22 mouse cellular contexts compared by ENCODE assay signal in the genomic region with DNA sequence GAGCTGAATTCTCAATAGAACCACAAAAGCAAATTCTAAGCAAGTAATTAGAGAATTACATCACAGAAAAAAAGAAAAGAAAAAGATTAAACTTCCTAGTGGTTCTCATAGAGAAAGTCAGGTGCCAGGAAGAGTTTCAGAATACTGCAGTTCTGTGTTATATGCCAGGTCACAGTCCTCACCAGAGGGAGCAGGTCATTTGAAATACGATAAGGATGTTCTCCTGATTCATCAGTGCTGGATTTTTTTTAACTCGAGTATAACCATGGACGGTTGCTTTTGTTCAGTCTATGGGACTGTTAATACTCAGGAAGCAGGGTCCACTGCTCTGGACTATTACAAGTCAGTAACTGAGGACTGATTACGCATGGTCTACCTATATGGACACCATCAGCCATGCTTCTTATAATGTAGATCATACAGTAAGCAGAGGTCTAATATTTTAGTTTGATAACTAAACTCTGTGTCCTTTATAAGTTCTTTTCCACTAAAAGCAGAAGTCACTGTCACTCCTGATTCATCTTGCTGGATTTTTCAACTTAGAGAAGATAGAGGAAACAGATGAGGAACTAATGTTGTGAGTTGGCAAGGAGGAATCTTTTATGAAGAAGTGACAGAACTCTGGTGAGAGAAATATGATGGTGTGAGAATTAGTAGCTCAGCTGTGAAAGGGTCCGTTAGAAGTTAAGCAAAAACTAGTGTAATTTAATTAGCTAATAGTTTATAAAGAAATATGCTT. TPM values are rescaled to one million over a fixed set of nuclear protein-coding genes. Genes with fewer than 3 reads are reported as not detected.
DNase-seq lines count a peak whose midpoint lies in the region; ATAC-seq and TF ChIP-seq lines count a peak whose summit lies in the region.
"Had no signal": no experiment of that assay in that cellular context is flagged by ENCODE, and none has a peak within 500 bp of the region (broad histone marks: within the 10 kb centered on the region; RNA-seq: fewer than 3 reads in every experiment).

No protein-coding gene starts in this region.

- no peak overlapping the region for H3K9ac ChIP-seq in kidney, embryonic 16.5 days (replicated peaks; ENCODE audit: low read length)
- H3K9ac ChIP-seq in hindbrain, embryonic 11.5 days (ENCODE audit: low read depth, low read length), result no peak overlapping the region
- H3K9ac ChIP-seq: embryonic facial prominence, embryonic 13.5 days; forebrain, embryonic 12.5 days; hindbrain, embryonic 13.5 days had no signal

- H3K4me1 ChIP-seq in kidney, embryonic 16.5 days (ENCODE audit: insufficient read depth, low read length), result no peaks in the 10 kb centered on the region
- H3K4me1 ChIP-seq in kidney, adult 2 months (ENCODE audit: control insufficient read depth, insufficient read depth, low read length), result peaks cover 7% of the 10 kb centered on the region; the same call in 1 of the 2 replicates
- H3K4me1 ChIP-seq in brown adipose tissue, adult 24 weeks (ENCODE audit: control insufficient read depth, insufficient read depth, insufficient read length, low read length), result no peaks in the 10 kb centered on the region
- no peaks in the 10 kb centered on the region for H3K4me1 ChIP-seq in hindbrain, embryonic 11.5 days (replicated peaks; ENCODE audit: control insufficient read depth, insufficient read depth, low read length)
- H3K4me1 ChIP-seq: embryonic facial prominence, embryonic 13.5 days; forebrain, embryonic 12.5 days; hindbrain, embryonic 13.5 days had no signal

- no peaks in the 10 kb centered on the region for H3K9me3 ChIP-seq in kidney, embryonic 16.5 days (ENCODE audit: low read length)
- no peaks in the 10 kb centered on the region for H3K9me3 ChIP-seq in hindbrain, embryonic 11.5 days (ENCODE audit: control insufficient read depth, low read length)
- H3K9me3 ChIP-seq: embryonic facial prominence, embryonic 13.5 days; forebrain, embryonic 12.5 days; hindbrain, embryonic 13.5 days had no signal

- peak; percentile 54; the same call in 1 of the 2 replicates for ATAC-seq in kidney, embryonic 16.5 days (ENCODE audit: low FRiP score, low TSS enrichment)
- ATAC-seq in megakaryocyte, adult 5-6 weeks (ENCODE audit: poor library complexity, severe bottlenecking), result peak; percentile 62
- ATAC-seq in hindbrain, embryonic 11.5 days (ENCODE audit: low FRiP score), result no peak
- ATAC-seq: forebrain, embryonic 16.5 days; hindbrain, postnatal 0 days had no signal

- no peak for TF ChIP-seq CTCF in kidney, adult 2 months (conservative IDR thresholded peaks at IDR 0.05; ENCODE audit: insufficient read depth, insufficient read length, low read depth, low read length)

- peaks cover 20% of the 10 kb centered on the region for H3K36me3 ChIP-seq in kidney, embryonic 16.5 days (ENCODE audit: insufficient read depth, low read length)
- peaks cover 15% of the 10 kb centered on the region; the same call in 1 of the 2 replicates for H3K36me3 ChIP-seq in kidney, adult 2 months (ENCODE audit: control insufficient read depth, insufficient read depth, low read length)
- no peaks in the 10 kb centered on the region for H3K36me3 ChIP-seq in hindbrain, embryonic 11.5 days (ENCODE audit: control insufficient read depth, insufficient read depth, low read length)

- no peaks in the 10 kb centered on the region for H3K27me3 ChIP-seq in kidney, embryonic 16.5 days (ENCODE audit: insufficient read depth, low read length)
- no peaks in the 10 kb centered on the region for H3K27me3 ChIP-seq in kidney, adult 2 months (replicated peaks; ENCODE audit: control insufficient read depth, insufficient read depth, low read length)
- no peaks in the 10 kb centered on the region for H3K27me3 ChIP-seq in hindbrain, embryonic 11.5 days (ENCODE audit: control insufficient read depth, insufficient read depth, low read length)
- H3K27me3 ChIP-seq: CH12.LX; embryonic facial prominence, embryonic 13.5 days; forebrain, embryonic 12.5 days; hindbrain, embryonic 13.5 days had no signal

- H3K27ac ChIP-seq in kidney, embryonic 16.5 days (ENCODE audit: low read length), result peak overlapping the region; percentile 76
- H3K27ac ChIP-seq in kidney, adult 2 months (ENCODE audit: insufficient read depth, low read depth, low read length), result no peak overlapping the region
- peak overlapping the region; percentile 13; the same call in 1 of the 2 replicates for H3K27ac ChIP-seq in brown adipose tissue, adult 24 weeks (replicated peaks; ENCODE audit: low read depth, low read length)
- no peak overlapping the region for H3K27ac ChIP-seq in hindbrain, embryonic 11.5 days (ENCODE audit: low read depth, low read length)
- H3K27ac ChIP-seq: embryonic facial prominence, embryonic 13.5 days; forebrain, embryonic 12.5 days; hindbrain, embryonic 13.5 days; hindbrain, postnatal 0 days had no signal

- WGBS in kidney, embryonic 16.5 days, result 65% methylated on average over 5 of the region's 5 CpGs
- 44% methylated on average over 5 of the region's 5 CpGs for WGBS in kidney, adult 2 months
- WGBS in hindbrain, embryonic 11.5 days, result 94% methylated on average over 5 of the region's 5 CpGs

- no peak overlapping the region for H3K4me2 ChIP-seq in kidney, embryonic 16.5 days (replicated peaks; ENCODE audit: low read depth, low read length)
- H3K4me2 ChIP-seq in hindbrain, embryonic 11.5 days (replicated peaks; ENCODE audit: low read depth, low read length), result no peak overlapping the region
- H3K4me2 ChIP-seq: embryonic facial prominence, embryonic 13.5 days; forebrain, embryonic 12.5 days; hindbrain, embryonic 13.5 days had no signal

- H3K4me3 ChIP-seq in kidney, embryonic 16.5 days (ENCODE audit: low read length), result no peak overlapping the region
- no peak overlapping the region for H3K4me3 ChIP-seq in kidney, adult 2 months (ENCODE audit: insufficient read depth, low read depth, low read length)
- no peak overlapping the region for H3K4me3 ChIP-seq in brown adipose tissue, adult 24 weeks (ENCODE audit: insufficient read depth, low read depth, low read length)
- H3K4me3 ChIP-seq in hindbrain, embryonic 11.5 days (ENCODE audit: low read depth, low read length), result no peak overlapping the region
- H3K4me3 ChIP-seq: embryonic facial prominence, embryonic 13.5 days; forebrain, embryonic 12.5 days; hindbrain, embryonic 13.5 days had no signal

- TF ChIP-seq POLR2A in kidney, adult 2 months (IDR thresholded peaks at IDR 0.05; ENCODE audit: low read depth, low read length), result no peak

- DNase-seq in kidney, adult 2 months, result no peak
- peak; percentile 53 for DNase-seq in MEL-GATA-1-ER (ENCODE audit: extremely low read depth, low read depth)
- DNase-seq in thymus, postnatal 4 days, result no peak
- DNase-seq in hindbrain, embryonic 11.5 days (ENCODE audit: low spot score), result no peak
- DNase-seq in ovary, postnatal 10 days (ENCODE audit: low spot score), result no peak
- DNase-seq: adrenal gland, postnatal 14 days; cerebellum, adult 11 months; cerebellum, adult 8-10 months; cerebellum, postnatal 14 days; gastrocnemius, postnatal 25 days; heart, adult 11 months; heart, postnatal 10 days; heart, postnatal 4 days had no signal

RNA-seq across cellular contexts. Expression of gene Tnfrsf11a, which starts 33.5 kb away (rescaled TPM):
- 1.3 and 1.4 TPM in 2 replicates for polyA plus RNA-seq in kidney, embryonic 16.5 days (2015; fragmentation: Nextera tagmentation; extraction: Ambion mirVana)
- 2.6 and 3.0 TPM in 2 replicates for polyA plus RNA-seq in kidney, adult 2 months (2012; rRNA removed)
- polyA plus RNA-seq in brown adipose tissue, adult 24 weeks (2012; ENCODE audit: insufficient read depth, insufficient read length, missing spikeins), result 0.67 and 1.1 TPM in 2 replicates
- 4.5 and 4.9 TPM in 2 replicates for total RNA-seq in megakaryocyte, adult 5-6 weeks (2015)
- 5.9 and 8.3 TPM in 2 replicates for total RNA-seq in megakaryocyte, adult 5-6 weeks (2017)
- 0.27 and 0.48 TPM in 2 replicates for polyA plus RNA-seq in hindbrain, embryonic 11.5 days (2014; fragmentation: Nextera tagmentation; extraction: Ambion mirVana)

Comparison
In these comparisons a context has a peak if more than half of its experiments do, and no peak if none do; other contexts are left out.
1. H3K27ac ChIP-seq: peak in kidney, embryonic 16.5 days (single experiment) and brown adipose tissue, adult 24 weeks (single experiment); none in kidney, adult 2 months (single experiment) and hindbrain, embryonic 11.5 days (single experiment).